Mouse (Mus musculus) ES-E14 (cell line): ENCODE measurements around the gene Abcb1b. TPM values are rescaled to one million over a fixed set of nuclear protein-coding genes. Genes with fewer than 3 reads are reported as not detected.
A peak's percentile ranks its signal among the peaks of the same experiment; 100 is the strongest.

ENCODE experiments used
- DNase-seq: peaks from one replicate; pipeline ENCODE4 v3.0.0-alpha.2; 2013; ENCODE audit warnings: low read depth, low spot score
- H3K27ac ChIP-seq: 2 replicates; pipeline ENCODE4 v1.5.1; 2012; ENCODE audit warnings: low read depth, mild to moderate bottlenecking, low read length, moderate library complexity, mixed read lengths; ENCODE audit not compliant: poor library complexity, insufficient read depth, severe bottlenecking
- H3K36me3 ChIP-seq: 2 replicates; pipeline ENCODE4 v1.6.1; 2012; ENCODE audit warnings: mild to moderate bottlenecking, low read length, moderate library complexity, mixed read lengths; ENCODE audit not compliant: control insufficient read depth, poor library complexity, insufficient read depth, severe bottlenecking
- H3K4me1 ChIP-seq, 2 experiments: fragments of 150-350 bp in 1 of 2; sonication (generic) in 1 of 2; 2 replicates each; pipeline ENCODE4 v1.6.1; 2012; ENCODE audit warnings: low read length in 2 of 2, mild to moderate bottlenecking in 1 of 2, mixed read lengths in 1 of 2; ENCODE audit not compliant: control insufficient read depth in 2 of 2, insufficient read depth in 2 of 2, poor library complexity in 1 of 2
- H3K4me3 ChIP-seq, 2 experiments: fragments of 150-350 bp in 1 of 2; sonication (generic) in 1 of 2; 2 replicates each; pipeline ENCODE4 v1.5.1; 2012; ENCODE audit warnings: low read length in 2 of 2, low read depth in 1 of 2, mild to moderate bottlenecking in 1 of 2, mixed read lengths in 1 of 2; ENCODE audit not compliant: insufficient read depth in 1 of 2, poor library complexity in 1 of 2, severe bottlenecking in 1 of 2
- H3K9ac ChIP-seq: 2 replicates; pipeline ENCODE4 v1.6.1; 2012; ENCODE audit warnings: low read depth, mild to moderate bottlenecking, low read length, mixed read lengths; ENCODE audit not compliant: poor library complexity, insufficient read depth, severe bottlenecking
- H3K9me3 ChIP-seq: fragments of 150-350 bp; sonication (generic); 2 replicates; pipeline ENCODE4 v1.6.1; 2012; ENCODE audit warnings: low read depth, mild to moderate bottlenecking, low read length; ENCODE audit not compliant: control insufficient read depth, insufficient read depth
- CHD2 ChIP-seq: IDR thresholded peaks from 2 replicates; pipeline ENCODE4 v1.6.1; 2014; ENCODE audit warnings: mild to moderate bottlenecking, low read depth, low read length, inconsistent platforms
- HCFC1 ChIP-seq: IDR thresholded peaks from 2 replicates; pipeline ENCODE4 v1.6.1; 2012; ENCODE audit warnings: low read length, inconsistent platforms, borderline replicate concordance; ENCODE audit not compliant: insufficient read depth
- MAFK ChIP-seq: IDR thresholded peaks from 2 replicates; pipeline ENCODE4 v1.6.1; 2014; ENCODE audit warnings: mild to moderate bottlenecking, low read depth, low read length, inconsistent platforms; ENCODE audit not compliant: insufficient read depth
- ZC3H11A ChIP-seq: IDR thresholded peaks from 2 replicates; pipeline ENCODE4 v1.6.1; 2012; ENCODE audit warnings: low read depth, mild to moderate bottlenecking, inconsistent platforms, low read length, borderline replicate concordance
- ZNF384 ChIP-seq: IDR thresholded peaks from 2 replicates; pipeline ENCODE4 v1.6.1; 2012; ENCODE audit warnings: low read depth, low read length, inconsistent platforms
- in situ Hi-C, 2 experiments: fragments of 600-800 bp; cut with MboI; formaldehyde crosslinking; loops; one replicate each; pipeline ENCODE4 v1.15.1; 2025; ENCODE audit warnings: low sequenced_read_pairs in 2 of 2, inconsistent platforms in 1 of 2; ENCODE audit not compliant: unreplicated experiment in 2 of 2
- total RNA-seq: library from RNA; depleted of rRNA; stranded (reverse); fragments of 300-350 nt; gene quantifications from 2 replicates; pipeline ENCODE4 v1.2.3, GENCODE M21; 2012; rRNA removed

Abcb1b gene
- total RNA-seq, 1 experiment, result 72.2 TPM

GRCm38 (mm10) chr5:8901001-8901400 is 103.1 kb downstream of the Abcb1b start:
- Histone ChIP-seq H3K4me3 (no peak overlapping the region), H3K9me3 (no peaks in the 10 kb centered on the region), H3K4me1 (no peaks in the 10 kb centered on the region), H3K9ac (no peak overlapping the region), H3K27ac (no peak overlapping the region), H3K36me3 (no peaks in the 10 kb centered on the region)
- DNase-seq, result no peak
- in situ Hi-C loops, result no loop called here
- TF ChIP-seq MAFK, result no peak
- no peak for TF ChIP-seq ZNF384
- no peak for TF ChIP-seq ZC3H11A
- TF ChIP-seq CHD2, result no peak
- TF ChIP-seq HCFC1, result no peak

- TF ChIP-seq ZC3H11A (no peak), ZNF384 (no peak), MAFK (no peak), HCFC1 (no peak), CHD2 (no peak)
- no peak overlapping the region for H3K27ac ChIP-seq
- no peaks in the 10 kb centered on the region for H3K36me3 ChIP-seq
- H3K4me3 ChIP-seq, result no peak overlapping the region
- H3K4me1 ChIP-seq, result no peaks in the 10 kb centered on the region
- no peak for DNase-seq
- H3K9ac ChIP-seq, result no peak overlapping the region
- in situ Hi-C loops, result no loop called here
- no peaks in the 10 kb centered on the region for H3K9me3 ChIP-seq
Measured at GRCm38 (mm10) chr5:8902141-8902817, 104.3 kb downstream of the Abcb1b start.

- no peak overlapping the region for H3K9ac ChIP-seq
- no peak overlapping the region for H3K27ac ChIP-seq
- H3K4me1 ChIP-seq, result no peaks in the 10 kb centered on the region
- no peaks in the 10 kb centered on the region for H3K36me3 ChIP-seq
- in situ Hi-C loops, result no loop called here
- H3K4me3 ChIP-seq, result no peak overlapping the region
- no peaks in the 10 kb centered on the region for H3K9me3 ChIP-seq
- no peak for DNase-seq
- TF ChIP-seq ZNF384, result no peak
- no peak for TF ChIP-seq CHD2
Measured at GRCm38 (mm10) chr5:8904539-8904938, 106.6 kb downstream of the Abcb1b start.

- no peak for DNase-seq
- Histone ChIP-seq H3K4me3 (no peak overlapping the region), H3K27ac (no peak overlapping the region), H3K9ac (no peak overlapping the region), H3K4me1 (no peaks in the 10 kb centered on the region), H3K36me3 (no peaks in the 10 kb centered on the region), H3K9me3 (no peaks in the 10 kb centered on the region)
- TF ChIP-seq ZC3H11A, result no peak
- TF ChIP-seq MAFK, result no peak
- no peak for TF ChIP-seq HCFC1
- TF ChIP-seq ZNF384, result peak; percentile 76; the same call in 1 of the 2 replicates
- TF ChIP-seq CHD2, result no peak
- in situ Hi-C loops, result no loop called here
Measured at GRCm38 (mm10) chr5:8911567-8912198, 113.7 kb downstream of the Abcb1b start.

Other genes starting within 250 kb of the Abcb1b start
- 2.1 and 2.5 TPM in 2 replicates for gene Rundc3b, start 175.2 kb upstream of the Abcb1b start, total RNA-seq
- 34.1 and 37.3 TPM in 2 replicates for gene Abcb1a, start 138.1 kb upstream of the Abcb1b start, total RNA-seq
- gene Abcb4, start 95.6 kb downstream of the Abcb1b start, total RNA-seq, result 0.11 TPM in 1 of 2 replicates, not detected in the other
- gene Crot, start 199.2 kb downstream of the Abcb1b start, total RNA-seq, result 10.8 and 14.4 TPM in 2 replicates